Mouse (Mus musculus) lung, embryonic 14.5 days (tissue): ENCODE results near the gene Gm10720. TPM values are rescaled to one million over a fixed set of nuclear protein-coding genes. Genes with fewer than 3 reads are reported as not detected.
"Not testable (repeated sequence)": the region's sequence is repeated elsewhere in the genome, so short reads cannot be mapped to it uniquely, and the experiment has no call there.

Experiments
- ATAC-seq: fragments of 200-750 bp; cut with Nextera tagmentation; 2 replicates; pipeline ENCODE4 v1.8.0; 2017; ENCODE audit warnings: mild to moderate bottlenecking, moderate TSS enrichment, moderate library complexity; ENCODE audit not compliant: insufficient read depth
- DNase-seq: peaks from one replicate; pipeline ENCODE4 v3.0.0-alpha.2; 2015
- H3K27ac ChIP-seq: fragments of 300-500 bp; sonication (generic); 2 replicates; pipeline ENCODE4 v1.5.1; 2014; ENCODE audit warnings: low read depth, mild to moderate bottlenecking, moderate library complexity
- H3K27me3 ChIP-seq: fragments of 300-500 bp; sonication (generic); 2 replicates; pipeline ENCODE4 v1.6.1; 2014; ENCODE audit warnings: low read length, control low read depth; ENCODE audit not compliant: insufficient read depth
- H3K36me3 ChIP-seq: fragments of 300-500 bp; sonication (generic); 2 replicates; pipeline ENCODE4 v1.6.1; 2014; ENCODE audit warnings: control low read depth; ENCODE audit not compliant: insufficient read depth
- H3K4me1 ChIP-seq: fragments of 300-500 bp; sonication (generic); 2 replicates; pipeline ENCODE4 v1.6.1; 2014; ENCODE audit warnings: antibody characterized with exemption, control low read depth; ENCODE audit not compliant: insufficient read depth
- H3K4me2 ChIP-seq: fragments of 300-500 bp; sonication (generic); 2 replicates; pipeline ENCODE4 v1.6.1; 2014; ENCODE audit warnings: mild to moderate bottlenecking
- H3K4me3 ChIP-seq: fragments of 300-500 bp; sonication (generic); 2 replicates; pipeline ENCODE4 v1.5.1; 2014; ENCODE audit warnings: low read depth, low read length
- H3K9ac ChIP-seq: fragments of 300-500 bp; sonication (generic); 2 replicates; pipeline ENCODE4 v1.6.1; 2014
- H3K9me3 ChIP-seq: fragments of 300-500 bp; sonication (generic); 2 replicates; pipeline ENCODE4 v1.6.1; 2016; ENCODE audit warnings: low read depth, low read length, control low read depth
- WGBS: fragments of 180-500 bp; shearing (Covaris S2); extraction: QIAGEN DNeasy Blood & Tissue Kit; methylation state at CpG from one replicate; pipeline ENCODE4 v1.1.7; 2014; 5-methylcytosine and 5-hydroxymethylcytosine counted together
- polyA plus RNA-seq: library from polyadenylated mRNA; unstranded; fragments of >200 nt; fragmentation: Nextera tagmentation; extraction: Ambion mirVana; gene quantifications from 2 replicates; pipeline ENCODE4 v1.2.1, GENCODE M21; 2014

Gene Gm10720
- polyA plus RNA-seq, 1 experiment from 2014 or later, result not detected

DNA sequence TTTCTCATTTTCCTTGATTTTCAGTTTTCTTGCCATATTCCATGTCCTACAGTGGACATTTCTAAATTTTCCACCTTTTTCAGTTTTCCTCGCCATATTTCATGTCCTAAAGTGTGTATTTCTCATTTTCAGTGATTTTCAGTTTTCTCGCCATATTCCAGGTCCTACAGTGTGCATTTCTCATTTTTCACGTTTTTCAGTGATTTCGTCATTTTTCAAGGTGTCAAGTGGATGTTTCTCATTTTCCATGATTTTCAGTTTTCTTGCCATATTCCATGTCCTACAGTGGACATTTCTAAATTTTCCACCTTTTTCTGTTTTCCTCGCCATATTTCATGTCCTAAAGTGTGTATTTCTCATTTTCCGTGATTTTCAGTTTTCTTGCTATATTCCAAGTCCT lies 10.2 kb downstream of the Gm10720 start:
- H3K36me3 ChIP-seq, H3K9ac ChIP-seq, H3K4me2 ChIP-seq, ATAC-seq, H3K4me1 ChIP-seq, H3K27ac ChIP-seq, H3K27me3 ChIP-seq, H3K4me3 ChIP-seq, DNase-seq, H3K9me3 ChIP-seq: not testable (repeated sequence)
- 61% methylated on average over 4 of the region's 6 CpGs for WGBS

DNA sequence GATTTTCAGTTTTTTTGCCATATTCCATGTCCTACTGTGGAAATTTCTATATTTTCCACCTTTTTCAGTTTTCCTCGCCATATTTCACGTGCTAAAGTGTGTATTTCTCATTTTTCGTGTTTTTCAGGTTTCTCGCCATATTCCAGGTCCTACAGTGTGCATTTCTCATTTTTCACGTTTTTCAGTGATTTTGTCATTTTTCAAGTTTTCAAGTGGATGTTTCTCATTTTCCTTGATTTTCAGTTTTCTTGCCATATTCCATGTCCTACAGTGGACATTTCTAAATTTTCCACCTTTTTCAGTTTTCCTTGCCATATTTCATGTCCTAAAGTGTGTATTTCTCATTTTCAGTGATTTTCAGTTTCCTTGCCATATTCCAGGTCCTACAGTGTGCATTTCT lies 10.7 kb downstream of the Gm10720 start:
- not testable (repeated sequence) for H3K4me3 ChIP-seq, H3K4me1 ChIP-seq, H3K27ac ChIP-seq, ATAC-seq, H3K9ac ChIP-seq, H3K4me2 ChIP-seq, H3K36me3 ChIP-seq, H3K27me3 ChIP-seq, DNase-seq, H3K9me3 ChIP-seq
- WGBS, result 72% methylated on average over 5 of the region's 5 CpGs

DNA sequence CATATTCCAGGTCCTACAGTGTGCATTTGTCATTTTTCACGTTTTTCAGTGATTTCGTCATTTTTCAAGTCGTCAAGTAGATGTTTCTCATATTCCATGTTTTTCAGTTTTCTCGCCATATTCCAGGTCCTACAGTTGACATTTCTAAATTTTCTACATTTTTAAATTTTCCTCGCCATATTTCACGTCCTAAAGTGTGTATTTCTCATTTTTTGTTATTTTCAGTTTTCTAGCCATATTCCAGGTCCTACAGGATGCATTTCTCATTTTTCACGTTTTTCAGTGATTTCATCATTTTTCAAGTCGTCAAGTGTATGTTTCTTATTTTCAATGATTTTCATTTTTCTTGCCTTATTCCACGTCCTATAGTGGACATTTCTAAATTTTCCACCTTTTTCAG lies 11.3 kb downstream of the Gm10720 start:
- H3K27me3 ChIP-seq, ATAC-seq, DNase-seq, H3K9ac ChIP-seq, H3K27ac ChIP-seq, H3K9me3 ChIP-seq, H3K4me1 ChIP-seq, H3K4me2 ChIP-seq, H3K36me3 ChIP-seq, H3K4me3 ChIP-seq: not testable (repeated sequence)
- 66% methylated on average over 9 of the region's 9 CpGs for WGBS

DNA sequence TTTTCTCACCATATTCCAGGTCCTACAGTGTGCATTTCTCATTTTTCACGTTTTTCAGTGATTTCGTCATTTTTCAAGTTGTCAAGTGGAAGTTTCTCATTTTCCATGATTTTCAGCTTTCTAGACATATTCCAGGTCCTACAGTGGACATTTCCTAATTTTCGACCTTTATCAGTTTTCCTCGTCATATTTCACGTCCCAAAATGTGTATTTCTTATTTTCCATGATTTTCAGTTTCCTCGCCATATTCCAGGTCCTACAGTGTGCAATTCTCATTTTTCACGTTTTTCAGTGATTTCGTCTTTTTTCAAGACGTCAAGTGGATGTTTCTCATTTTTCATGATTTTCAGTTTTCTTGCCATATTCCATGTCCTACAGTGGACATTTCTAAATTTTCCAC lies 11.7 kb downstream of the Gm10720 start:
- not testable (repeated sequence) for H3K9ac ChIP-seq, H3K27me3 ChIP-seq, H3K4me2 ChIP-seq, H3K9me3 ChIP-seq, H3K36me3 ChIP-seq, H3K27ac ChIP-seq, ATAC-seq, H3K4me1 ChIP-seq, H3K4me3 ChIP-seq
- 68% methylated on average over 9 of the region's 9 CpGs for WGBS
- DNase-seq, result peak; percentile 69

DNA sequence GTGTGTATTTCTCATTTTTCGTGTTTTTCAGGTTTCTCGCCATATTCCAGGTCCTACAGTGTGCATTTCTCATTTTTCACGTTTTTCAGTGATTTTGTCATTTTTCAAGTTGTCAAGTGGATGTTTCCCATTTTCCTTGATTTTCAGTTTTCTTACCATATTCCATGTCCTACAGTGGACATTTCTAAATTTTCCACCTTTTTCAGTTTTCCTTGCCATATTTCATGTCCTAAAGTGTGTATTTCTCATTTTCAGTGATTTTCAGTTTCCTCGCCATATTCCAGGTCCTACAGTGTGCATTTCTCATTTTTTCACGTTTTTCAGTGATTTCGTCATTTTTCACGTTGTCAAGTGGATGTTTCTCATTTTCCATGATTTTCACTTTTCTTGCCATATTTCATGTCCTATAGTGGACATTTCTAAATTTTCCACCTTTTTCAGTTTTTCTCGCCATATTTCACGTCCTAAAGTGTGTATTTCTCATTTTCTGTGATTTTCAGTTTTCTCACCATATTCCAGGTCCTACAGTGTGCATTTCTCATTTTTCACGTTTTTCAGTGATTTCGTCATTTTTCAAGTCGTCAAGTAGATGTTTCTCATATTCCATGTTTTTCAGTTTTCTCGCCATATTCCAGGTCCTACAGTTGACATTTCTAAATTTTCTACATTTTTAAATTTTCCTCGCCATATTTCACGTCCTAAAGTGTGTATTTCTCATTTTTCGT lies 14.0 kb downstream of the Gm10720 start:
- H3K27ac ChIP-seq, DNase-seq, H3K4me2 ChIP-seq, H3K27me3 ChIP-seq, ATAC-seq, H3K4me3 ChIP-seq, H3K9ac ChIP-seq, H3K9me3 ChIP-seq, H3K4me1 ChIP-seq, H3K36me3 ChIP-seq: not testable (repeated sequence)
- WGBS, result 64% methylated on average over 12 of the region's 16 CpGs

DNA sequence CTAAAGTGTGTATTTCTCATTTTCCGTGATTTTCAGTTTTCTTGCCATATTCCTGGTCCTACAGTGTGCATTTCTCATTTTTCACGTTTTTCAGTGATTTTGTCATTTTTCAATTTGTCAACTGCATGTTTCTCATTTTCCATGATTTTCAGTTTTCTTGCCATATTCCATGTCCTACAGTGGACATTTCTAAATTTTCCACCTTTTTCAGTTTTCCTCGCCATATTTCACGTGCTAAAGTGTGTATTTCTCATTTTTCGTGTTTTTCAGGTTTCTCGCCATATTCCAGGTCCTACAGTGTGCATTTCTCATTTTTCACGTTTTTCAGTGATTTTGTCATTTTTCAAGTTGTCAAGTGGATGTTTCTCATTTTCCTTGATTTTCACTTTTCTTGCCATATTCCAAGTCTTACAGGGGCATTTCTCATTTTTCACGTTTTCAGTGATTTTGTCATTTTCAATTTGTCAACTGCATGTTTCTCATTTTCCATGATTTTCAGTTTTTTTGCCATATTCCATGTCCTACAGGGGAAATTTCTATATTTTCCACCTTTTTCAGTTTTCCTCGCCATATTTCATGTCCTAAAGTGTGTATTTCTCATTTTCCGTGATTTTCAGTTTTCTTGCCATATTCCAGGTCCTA lies 15.3 kb downstream of the Gm10720 start:
- not testable (repeated sequence) for H3K4me1 ChIP-seq, H3K9ac ChIP-seq, ATAC-seq, H3K27ac ChIP-seq, H3K9me3 ChIP-seq, H3K27me3 ChIP-seq, H3K36me3 ChIP-seq, H3K4me2 ChIP-seq, H3K4me3 ChIP-seq
- 59% methylated on average over 2 of the region's 10 CpGs for WGBS
- peak; percentile 89 for DNase-seq

DNA sequence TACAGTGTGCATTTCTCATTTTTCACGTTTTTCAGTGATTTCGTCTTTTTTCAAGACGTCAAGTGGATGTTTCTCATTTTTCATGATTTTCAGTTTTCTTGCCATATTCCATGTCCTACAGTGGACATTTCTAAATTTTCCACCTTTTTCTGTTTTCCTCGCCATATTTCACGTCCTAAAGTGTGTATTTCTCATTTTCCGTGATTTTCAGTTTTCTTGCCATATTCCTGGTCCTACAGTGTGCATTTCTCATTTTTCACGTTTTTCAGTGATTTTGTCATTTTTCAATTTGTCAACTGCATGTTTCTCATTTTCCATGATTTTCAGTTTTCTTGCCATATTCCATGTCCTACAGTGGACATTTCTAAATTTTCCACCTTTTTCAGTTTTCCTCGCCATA lies 18.8 kb downstream of the Gm10720 start, which contains the start of gene Gm17535:
Gm17535 (plus strand) TSS at position 301 of the 400 bp plus-strand sequence.
- H3K27ac ChIP-seq, H3K4me1 ChIP-seq, H3K4me3 ChIP-seq, DNase-seq, H3K9me3 ChIP-seq, H3K27me3 ChIP-seq, H3K4me2 ChIP-seq, H3K9ac ChIP-seq, ATAC-seq, H3K36me3 ChIP-seq: not testable (repeated sequence)
- WGBS, result no CpG with 5 or more reads among the region's 8 CpGs

DNA sequence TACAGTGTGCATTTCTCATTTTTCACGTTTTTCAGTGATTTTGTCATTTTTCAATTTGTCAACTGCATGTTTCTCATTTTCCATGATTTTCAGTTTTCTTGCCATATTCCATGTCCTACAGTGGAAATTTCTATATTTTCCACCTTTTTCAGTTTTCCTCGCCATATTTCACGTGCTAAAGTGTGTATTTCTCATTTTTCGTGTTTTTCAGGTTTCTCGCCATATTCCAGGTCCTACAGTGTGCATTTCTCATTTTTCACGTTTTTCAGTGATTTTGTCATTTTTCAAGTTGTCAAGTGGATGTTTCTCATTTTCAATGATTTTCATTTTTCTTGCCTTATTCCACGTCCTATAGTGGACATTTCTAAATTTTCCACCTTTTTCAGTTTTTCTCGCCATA lies 21.1 kb downstream of the Gm10720 start, which contains the start of gene Gm10715:
Gm10715 (plus strand) TSS at position 301 of the 400 bp plus-strand sequence.
- not testable (repeated sequence) for H3K27me3 ChIP-seq, H3K4me2 ChIP-seq, DNase-seq, H3K9ac ChIP-seq, H3K4me1 ChIP-seq, H3K9me3 ChIP-seq, H3K27ac ChIP-seq, H3K4me3 ChIP-seq, ATAC-seq, H3K36me3 ChIP-seq
- WGBS, result 71% methylated on average over 6 of the region's 8 CpGs

DNA sequence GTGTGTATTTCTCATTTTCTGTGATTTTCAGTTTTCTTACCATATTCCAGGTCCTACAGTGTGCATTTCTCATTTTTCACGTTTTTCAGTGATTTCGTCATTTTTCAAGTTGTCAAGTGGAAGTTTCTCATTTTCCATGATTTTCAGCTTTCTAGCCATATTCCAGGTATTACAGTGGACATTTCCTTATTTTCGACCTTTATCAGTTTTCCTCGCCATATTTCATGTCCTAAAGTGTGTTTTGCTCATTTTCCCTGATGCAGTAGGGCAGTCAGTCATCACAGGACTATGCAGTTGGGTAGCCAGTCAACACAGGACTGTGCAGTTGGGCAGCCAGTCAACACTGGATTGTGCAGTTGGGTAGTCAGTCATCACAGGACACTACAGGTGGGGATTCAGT lies 22.7 kb downstream of the Gm10720 start:
- not testable (repeated sequence) for H3K27ac ChIP-seq, DNase-seq, H3K27me3 ChIP-seq, H3K4me1 ChIP-seq, H3K9me3 ChIP-seq, H3K9ac ChIP-seq, ATAC-seq, H3K36me3 ChIP-seq, H3K4me3 ChIP-seq, H3K4me2 ChIP-seq
- WGBS, result 60% methylated on average over 4 of the region's 4 CpGs
